Mouse (Mus musculus): ENCODE results near the gene Zmiz1. TPM values are rescaled to one million over a fixed set of nuclear protein-coding genes. Genes with fewer than 3 reads are reported as not detected.
A peak's percentile ranks its signal among the peaks of the same experiment; 100 is the strongest.

Gene Zmiz1
- polyA plus RNA-seq, 1 experiment from 2014 or later, result 37.4 TPM

GRCm38 (mm10) chr14:25606372-25607140 lies 147.6 kb downstream of the Zmiz1 start:
- Histone ChIP-seq H3K9ac (ENCODE audit: low read length) (peak overlapping the region; percentile 82), H3K9me3 (ENCODE audit: control insufficient read depth, low read length) (no peaks in the 10 kb centered on the region), H3K4me2 (ENCODE audit: low read length) (peak overlapping the region; percentile 98), H3K27me3 (replicated peaks; ENCODE audit: control insufficient read depth, insufficient read depth, low read length) (no peaks in the 10 kb centered on the region), H3K4me3 (ENCODE audit: low read depth, low read length) (peak overlapping the region; percentile 65), H3K4me1 (replicated peaks; ENCODE audit: control insufficient read depth, insufficient read depth, low read length) (peaks cover 62% of the 10 kb centered on the region), H3K36me3 (ENCODE audit: control insufficient read depth, insufficient read depth, low read length) (no peaks in the 10 kb centered on the region), H3K27ac (ENCODE audit: low read depth) (peak overlapping the region; percentile 93)
- peak; percentile 64 for DNase-seq (ENCODE audit: low spot score)
- WGBS, result 2% methylated on average over 29 of the region's 31 CpGs
- ATAC-seq (replicated peaks; ENCODE audit: low FRiP score, low TSS enrichment, low read depth), result peak; percentile 45

- under 1% methylated on average over 96 of the region's 103 CpGs for WGBS
- ATAC-seq (replicated peaks; ENCODE audit: low FRiP score, low TSS enrichment, low read depth), result peak; percentile 51; the same call in 1 of the 2 replicates
- Histone ChIP-seq H3K9me3 (ENCODE audit: control insufficient read depth, low read length) (no peaks in the 10 kb centered on the region), H3K27ac (ENCODE audit: low read depth) (peak overlapping the region; percentile 93), H3K9ac (ENCODE audit: low read length) (peak overlapping the region; percentile 82), H3K27me3 (replicated peaks; ENCODE audit: control insufficient read depth, insufficient read depth, low read length) (no peaks in the 10 kb centered on the region), H3K4me2 (ENCODE audit: low read length) (peak overlapping the region; percentile 98), H3K36me3 (ENCODE audit: control insufficient read depth, insufficient read depth, low read length) (no peaks in the 10 kb centered on the region), H3K4me3 (ENCODE audit: low read depth, low read length) (peak overlapping the region; percentile 65), H3K4me1 (replicated peaks; ENCODE audit: control insufficient read depth, insufficient read depth, low read length) (peaks cover 64% of the 10 kb centered on the region)
- peak; percentile 82 for DNase-seq (ENCODE audit: low spot score)
These were observed 148.4 kb downstream of the Zmiz1 start for GRCm38 (mm10) chr14:25607141-25607967.

- Histone ChIP-seq H3K4me1 (replicated peaks; ENCODE audit: control insufficient read depth, insufficient read depth, low read length) (peaks cover 64% of the 10 kb centered on the region), H3K4me2 (ENCODE audit: low read length) (peak overlapping the region; percentile 98), H3K9ac (ENCODE audit: low read length) (peak overlapping the region; percentile 82), H3K27me3 (replicated peaks; ENCODE audit: control insufficient read depth, insufficient read depth, low read length) (no peaks in the 10 kb centered on the region), H3K27ac (ENCODE audit: low read depth) (peak overlapping the region; percentile 93), H3K4me3 (ENCODE audit: low read depth, low read length) (peak overlapping the region; percentile 65), H3K9me3 (ENCODE audit: control insufficient read depth, low read length) (no peaks in the 10 kb centered on the region), H3K36me3 (ENCODE audit: control insufficient read depth, insufficient read depth, low read length) (no peaks in the 10 kb centered on the region)
- DNase-seq (ENCODE audit: low spot score) (peak; percentile 82), ATAC-seq (replicated peaks; ENCODE audit: low FRiP score, low TSS enrichment, low read depth) (peak; percentile 67)
- WGBS, result 1% methylated on average over 46 of the region's 53 CpGs
These were observed 149.0 kb downstream of the Zmiz1 start for GRCm38 (mm10) chr14:25607968-25608491.

GRCm38 (mm10) chr14:25608618-25609017 lies 149.6 kb downstream of the Zmiz1 start:
- no peaks in the 10 kb centered on the region for H3K36me3 ChIP-seq (ENCODE audit: control insufficient read depth, insufficient read depth, low read length)

GRCm38 (mm10) chr14:25609355-25609754 lies 150.4 kb downstream of the Zmiz1 start:
- H3K36me3 ChIP-seq (ENCODE audit: control insufficient read depth, insufficient read depth, low read length), result no peaks in the 10 kb centered on the region
- H3K9me3 ChIP-seq (ENCODE audit: control insufficient read depth, low read length), result no peaks in the 10 kb centered on the region
- peaks cover 53% of the 10 kb centered on the region for H3K4me1 ChIP-seq (replicated peaks; ENCODE audit: control insufficient read depth, insufficient read depth, low read length)
- H3K9ac ChIP-seq (ENCODE audit: low read length), result no peak overlapping the region
- no peak for ATAC-seq (replicated peaks; ENCODE audit: low FRiP score, low TSS enrichment, low read depth)
- no peaks in the 10 kb centered on the region for H3K27me3 ChIP-seq (replicated peaks; ENCODE audit: control insufficient read depth, insufficient read depth, low read length)
- no peak overlapping the region for H3K27ac ChIP-seq (ENCODE audit: low read depth)
- DNase-seq (ENCODE audit: low spot score), result no peak
- peak overlapping the region; percentile 32 for H3K4me2 ChIP-seq (ENCODE audit: low read length)
- 54% methylated on average over 7 of the region's 7 CpGs for WGBS
- no peak overlapping the region for H3K4me3 ChIP-seq (ENCODE audit: low read depth, low read length)

More at GRCm38 (mm10) chr14:25608618-25609017, 149.6 kb downstream of the Zmiz1 start:
- no peaks in the 10 kb centered on the region for H3K27me3 ChIP-seq (replicated peaks; ENCODE audit: control insufficient read depth, insufficient read depth, low read length)
- peaks cover 59% of the 10 kb centered on the region for H3K4me1 ChIP-seq (replicated peaks; ENCODE audit: control insufficient read depth, insufficient read depth, low read length)
- ATAC-seq (replicated peaks; ENCODE audit: low FRiP score, low TSS enrichment, low read depth) (no peak), DNase-seq (ENCODE audit: low spot score) (peak; percentile 65)
- 21% methylated on average over 4 of the region's 4 CpGs for WGBS
- H3K4me3 ChIP-seq (ENCODE audit: low read depth, low read length), result peak overlapping the region; percentile 65
- no peaks in the 10 kb centered on the region for H3K9me3 ChIP-seq (ENCODE audit: control insufficient read depth, low read length)
- H3K9ac ChIP-seq (ENCODE audit: low read length), result peak overlapping the region; percentile 82
- H3K27ac ChIP-seq (ENCODE audit: low read depth), result peak overlapping the region; percentile 93
- H3K4me2 ChIP-seq (ENCODE audit: low read length), result peak overlapping the region; percentile 98

GRCm38 (mm10) chr14:25610396-25611158 lies 151.6 kb downstream of the Zmiz1 start:
- no peak overlapping the region for H3K4me3 ChIP-seq (ENCODE audit: low read depth, low read length)
- H3K9ac ChIP-seq (ENCODE audit: low read length), result peak overlapping the region; percentile 20; the same call in 1 of the 2 replicates
- ATAC-seq (replicated peaks; ENCODE audit: low FRiP score, low TSS enrichment, low read depth) (no peak), DNase-seq (ENCODE audit: low spot score) (no peak)
- no peaks in the 10 kb centered on the region for H3K36me3 ChIP-seq (ENCODE audit: control insufficient read depth, insufficient read depth, low read length)
- WGBS, result 43% methylated on average over 14 of the region's 14 CpGs
- H3K4me1 ChIP-seq (replicated peaks; ENCODE audit: control insufficient read depth, insufficient read depth, low read length), result peaks cover 58% of the 10 kb centered on the region
- H3K9me3 ChIP-seq (ENCODE audit: control insufficient read depth, low read length), result no peaks in the 10 kb centered on the region
- H3K27me3 ChIP-seq (replicated peaks; ENCODE audit: control insufficient read depth, insufficient read depth, low read length), result no peaks in the 10 kb centered on the region
- peak overlapping the region; percentile 27; the same call in 1 of the 2 replicates for H3K27ac ChIP-seq (ENCODE audit: low read depth)
- peak overlapping the region; percentile 18 for H3K4me2 ChIP-seq (ENCODE audit: low read length)

GRCm38 (mm10) chr14:25611159-25611697 lies 152.2 kb downstream of the Zmiz1 start:
- DNase-seq (ENCODE audit: low spot score), result no peak
- no peaks in the 10 kb centered on the region for H3K27me3 ChIP-seq (replicated peaks; ENCODE audit: control insufficient read depth, insufficient read depth, low read length)
- H3K9me3 ChIP-seq (ENCODE audit: control insufficient read depth, low read length), result no peaks in the 10 kb centered on the region
- H3K36me3 ChIP-seq (ENCODE audit: control insufficient read depth, insufficient read depth, low read length), result 0 out of 2 replicates have a peak, but pooled peaks cover 2% of the 10 kb centered on the region
- peak overlapping the region; percentile 57 for H3K27ac ChIP-seq (ENCODE audit: low read depth)
- peak overlapping the region; percentile 18; the same call in 1 of the 2 replicates for H3K4me2 ChIP-seq (ENCODE audit: low read length)
- no peak overlapping the region for H3K4me3 ChIP-seq (ENCODE audit: low read depth, low read length)
- 30% methylated on average over 9 of the region's 9 CpGs for WGBS
- peaks cover 56% of the 10 kb centered on the region for H3K4me1 ChIP-seq (replicated peaks; ENCODE audit: control insufficient read depth, insufficient read depth, low read length)
- H3K9ac ChIP-seq (ENCODE audit: low read length), result 0 out of 2 replicates have a peak overlapping the region, but pooled peaks have one; percentile 20
- ATAC-seq (replicated peaks; ENCODE audit: low FRiP score, low TSS enrichment, low read depth), result no peak
